Mouse (Mus musculus): ENCODE results near the gene Bsg. TPM values are rescaled to one million over a fixed set of nuclear protein-coding genes. Genes with fewer than 3 reads are reported as not detected.
A peak's percentile ranks its signal among the peaks of the same experiment; 100 is the strongest.

Gene Bsg
- polyA plus RNA-seq, 1 experiment from 2014 or later = 642 TPM

GRCm38 (mm10) chr10:79671396-79672087 lies 32.7 kb upstream of the Bsg start:
- no peaks in the 10 kb centered on the region for H3K9me3 ChIP-seq (replicated peaks)
- no peaks in the 10 kb centered on the region for H3K27me3 ChIP-seq (ENCODE audit: low read depth, poor library complexity, severe bottlenecking)
- no peak for DNase-seq (ENCODE audit: low spot score)
- H3K4me3 ChIP-seq = peak overlapping the region; percentile 78; the same call in 1 of the 2 replicates
- WGBS = 51% methylated on average over 6 of the region's 6 CpGs
- H3K36me3 ChIP-seq = peaks cover 43% of the 10 kb centered on the region
- H3K27ac ChIP-seq = peak overlapping the region; percentile 96; the same call in 1 of the 2 replicates
- H3K4me1 ChIP-seq = peaks cover 27% of the 10 kb centered on the region

GRCm38 (mm10) chr10:79672088-79672455 lies 32.2 kb upstream of the Bsg start:
- Histone ChIP-seq H3K9me3 (replicated peaks) (no peaks in the 10 kb centered on the region), H3K27me3 (ENCODE audit: low read depth, poor library complexity, severe bottlenecking) (no peaks in the 10 kb centered on the region), H3K27ac (peak overlapping the region; percentile 54; the same call in 1 of the 2 replicates), H3K36me3 (peaks cover 43% of the 10 kb centered on the region), H3K4me3 (peak overlapping the region; percentile 18; the same call in 1 of the 2 replicates), H3K4me1 (peaks cover 27% of the 10 kb centered on the region)
- WGBS = 74% methylated on average over 3 of the region's 3 CpGs
- no peak for DNase-seq (ENCODE audit: low spot score)

GRCm38 (mm10) chr10:79673054-79673453 lies 31.2 kb upstream of the Bsg start:
- WGBS = 96% methylated on average over 3 of the region's 3 CpGs
- DNase-seq (ENCODE audit: low spot score) = no peak
- Histone ChIP-seq H3K27me3 (ENCODE audit: low read depth, poor library complexity, severe bottlenecking) (no peaks in the 10 kb centered on the region), H3K4me3 (no peak overlapping the region), H3K4me1 (peaks cover 27% of the 10 kb centered on the region), H3K9me3 (replicated peaks) (no peaks in the 10 kb centered on the region), H3K36me3 (peaks cover 43% of the 10 kb centered on the region), H3K27ac (no peak overlapping the region)

- H3K4me1 ChIP-seq = peaks cover 22% of the 10 kb centered on the region
- no peak overlapping the region for H3K4me3 ChIP-seq
- H3K27ac ChIP-seq = no peak overlapping the region
- no peaks in the 10 kb centered on the region for H3K9me3 ChIP-seq (replicated peaks)
- no peaks in the 10 kb centered on the region for H3K27me3 ChIP-seq (ENCODE audit: low read depth, poor library complexity, severe bottlenecking)
- H3K36me3 ChIP-seq = peaks cover 43% of the 10 kb centered on the region
- 52% methylated on average over 44 of the region's 44 CpGs for WGBS
- DNase-seq (ENCODE audit: low spot score) = no peak
Measured at GRCm38 (mm10) chr10:79675346-79676035, 28.8 kb upstream of the Bsg start.

GRCm38 (mm10) chr10:79680606-79681495 lies 23.4 kb upstream of the Bsg start:
- Histone ChIP-seq H3K9me3 (replicated peaks) (no peaks in the 10 kb centered on the region), H3K27me3 (ENCODE audit: low read depth, poor library complexity, severe bottlenecking) (no peaks in the 10 kb centered on the region), H3K27ac (peak overlapping the region; percentile 89), H3K4me3 (peak overlapping the region; percentile 89), H3K36me3 (peaks cover 26% of the 10 kb centered on the region), H3K4me1 (peaks cover 25% of the 10 kb centered on the region)
- DNase-seq (ENCODE audit: low spot score) = no peak
- WGBS = 40% methylated on average over 11 of the region's 11 CpGs

GRCm38 (mm10) chr10:79681591-79682245 lies 22.6 kb upstream of the Bsg start, which contains the start of gene Cdc34:
TSS of gene Cdc34 (plus strand) at chr10:79682195.
- Histone ChIP-seq H3K4me1 (peaks cover 25% of the 10 kb centered on the region), H3K9me3 (replicated peaks) (no peaks in the 10 kb centered on the region), H3K36me3 (peaks cover 30% of the 10 kb centered on the region), H3K4me3 (peak within 1 kb of the TSS; percentile 89), H3K27me3 (ENCODE audit: low read depth, poor library complexity, severe bottlenecking) (no peaks in the 10 kb centered on the region), H3K27ac (peak within 1 kb of the TSS; percentile 89)
- peak; percentile 99 for DNase-seq (ENCODE audit: low spot score)
- WGBS = under 1% methylated on average over 83 of the region's 84 CpGs

- Histone ChIP-seq H3K4me1 (peaks cover 25% of the 10 kb centered on the region), H3K9me3 (replicated peaks) (no peaks in the 10 kb centered on the region), H3K27ac (peak overlapping the region; percentile 89), H3K4me3 (peak overlapping the region; percentile 89), H3K27me3 (ENCODE audit: low read depth, poor library complexity, severe bottlenecking) (no peaks in the 10 kb centered on the region), H3K36me3 (peaks cover 39% of the 10 kb centered on the region)
- peak; percentile 54 for DNase-seq (ENCODE audit: low spot score)
- 0% methylated on average over 10 of the region's 10 CpGs for WGBS
Measured at GRCm38 (mm10) chr10:79682551-79682915, 21.8 kb upstream of the Bsg start.

- Histone ChIP-seq H3K27ac (peak overlapping the region; percentile 89), H3K4me3 (peak overlapping the region; percentile 89), H3K27me3 (ENCODE audit: low read depth, poor library complexity, severe bottlenecking) (no peaks in the 10 kb centered on the region), H3K9me3 (replicated peaks) (no peaks in the 10 kb centered on the region), H3K36me3 (peaks cover 44% of the 10 kb centered on the region), H3K4me1 (peaks cover 25% of the 10 kb centered on the region)
- peak; percentile 70 for DNase-seq (ENCODE audit: low spot score)
- 6% methylated on average over 10 of the region's 10 CpGs for WGBS
Measured at GRCm38 (mm10) chr10:79682916-79683582, 21.2 kb upstream of the Bsg start.

GRCm38 (mm10) chr10:79683726-79684640 lies 20.3 kb upstream of the Bsg start:
- Histone ChIP-seq H3K4me1 (peaks cover 25% of the 10 kb centered on the region), H3K27me3 (ENCODE audit: low read depth, poor library complexity, severe bottlenecking) (no peaks in the 10 kb centered on the region), H3K36me3 (peaks cover 53% of the 10 kb centered on the region), H3K4me3 (peak overlapping the region; percentile 89), H3K27ac (peak overlapping the region; percentile 89; the same call in 1 of the 2 replicates), H3K9me3 (replicated peaks) (no peaks in the 10 kb centered on the region)
- DNase-seq (ENCODE audit: low spot score) = no peak
- WGBS = 90% methylated on average over 6 of the region's 6 CpGs

GRCm38 (mm10) chr10:79684770-79685600 lies 19.3 kb upstream of the Bsg start:
- Histone ChIP-seq H3K27ac (no peak overlapping the region), H3K36me3 (peaks cover 63% of the 10 kb centered on the region), H3K4me3 (no peak overlapping the region), H3K9me3 (replicated peaks) (no peaks in the 10 kb centered on the region), H3K27me3 (ENCODE audit: low read depth, poor library complexity, severe bottlenecking) (no peaks in the 10 kb centered on the region), H3K4me1 (peaks cover 25% of the 10 kb centered on the region)
- no peak for DNase-seq (ENCODE audit: low spot score)
- WGBS = 96% methylated on average over 25 of the region's 25 CpGs
